Mouse (Mus musculus) liver, postnatal 0 days (tissue): ENCODE measurements around the gene Eapp.

ENCODE experiments used
- CTCF ChIP-seq: sonication (generic); IDR thresholded peaks from 2 replicates; pipeline ENCODE4 v1.5.1; 2016; ENCODE audit warnings: antibody characterized with exemption, low read depth
- EP300 ChIP-seq: IDR thresholded peaks from 2 replicates; pipeline ENCODE4 v1.6.1; 2016; ENCODE audit warnings: antibody characterized with exemption, low read depth, mild to moderate bottlenecking

- no peak for TF ChIP-seq CTCF
- TF ChIP-seq EP300 = no peak
Observed at GRCm38 (mm10) chr12:54654741-54655140, 41.0 kb downstream of the Eapp start.
